Mouse (Mus musculus): ENCODE data around the gene Cers5. TPM values are rescaled to one million over a fixed set of nuclear protein-coding genes. Genes with fewer than 3 reads are reported as not detected.

Gene Cers5
- total RNA-seq, 2 experiments from 2014 or later, result 28.4 to 29.9 TPM

- Histone ChIP-seq H3K4me3 (peak overlapping the region; percentile 76), H3K27ac (peak overlapping the region; percentile 99)
- peak in 1 of 2 experiments; percentile 13 for DNase-seq (ENCODE audit: low spot score in 2 of 2)
- TF ChIP-seq CTCF (conservative IDR thresholded peaks at IDR 0.05), result no peak
Measured at GRCm38 (mm10) chr15:99718461-99719021, 54.1 kb downstream of the Cers5 start.

- H3K4me3 ChIP-seq, result peak within 1 kb of the TSS; percentile 76
- DNase-seq (ENCODE audit: low spot score in 2 of 2), result peak; percentile 73 to 77
- TF ChIP-seq CTCF (conservative IDR thresholded peaks at IDR 0.05), result no peak
- H3K27ac ChIP-seq, result peak within 1 kb of the TSS; percentile 99
Measured at GRCm38 (mm10) chr15:99717386-99718334, 55.0 kb downstream of the Cers5 start, which contains the start of gene Gpd1. Gene Gpd1 (plus strand): TSS chr15:99717515.

- TF ChIP-seq CTCF (conservative IDR thresholded peaks at IDR 0.05), result no peak
- DNase-seq (ENCODE audit: low spot score in 2 of 2), result peak; percentile 38 to 65
- Histone ChIP-seq H3K27ac (peak overlapping the region; percentile 99), H3K4me3 (no peak overlapping the region; the same call in 1 of the 2 replicates)
Measured at GRCm38 (mm10) chr15:99716814-99717213, 55.9 kb downstream of the Cers5 start.

- TF ChIP-seq CTCF (conservative IDR thresholded peaks at IDR 0.05), result no peak
- H3K4me3 ChIP-seq, result peak overlapping the region; percentile 15
- H3K27ac ChIP-seq, result peak overlapping the region; percentile 99
- peak; percentile 27 to 43 for DNase-seq (ENCODE audit: low spot score in 2 of 2)
Measured at GRCm38 (mm10) chr15:99715982-99716746, 56.5 kb downstream of the Cers5 start.

GRCm38 (mm10) chr15:99715361-99715865 lies 57.3 kb downstream of the Cers5 start:
- H3K27ac ChIP-seq, result peak overlapping the region; percentile 99
- peak; percentile 76 to 89 for DNase-seq (ENCODE audit: low spot score in 2 of 2)
- TF ChIP-seq CTCF (conservative IDR thresholded peaks at IDR 0.05), result no peak
- no peak overlapping the region for H3K4me3 ChIP-seq

GRCm38 (mm10) chr15:99714858-99715257 lies 57.8 kb downstream of the Cers5 start:
- Histone ChIP-seq H3K27ac (peak overlapping the region; percentile 99), H3K4me3 (no peak overlapping the region)
- DNase-seq (ENCODE audit: low spot score in 2 of 2), result peak; percentile 86 to 90
- TF ChIP-seq CTCF (conservative IDR thresholded peaks at IDR 0.05), result peak; percentile 94

- peak overlapping the region; percentile 99 for H3K27ac ChIP-seq
- peak in 1 of 2 experiments; percentile 9 for DNase-seq (ENCODE audit: low spot score in 2 of 2)
Measured at GRCm38 (mm10) chr15:99714206-99714605, 58.5 kb downstream of the Cers5 start.

GRCm38 (mm10) chr15:99713569-99713968 lies 59.1 kb downstream of the Cers5 start:
- peak; percentile 53 for TF ChIP-seq CTCF (conservative IDR thresholded peaks at IDR 0.05)
- Histone ChIP-seq H3K4me3 (no peak overlapping the region), H3K27ac (peak overlapping the region; percentile 99)
- peak in 1 of 2 experiments; percentile 11 for DNase-seq (ENCODE audit: low spot score in 2 of 2)

More at GRCm38 (mm10) chr15:99714206-99714605, 58.5 kb downstream of the Cers5 start:
- H3K4me3 ChIP-seq, result no peak overlapping the region
- no peak for TF ChIP-seq CTCF (conservative IDR thresholded peaks at IDR 0.05)

- TF ChIP-seq CTCF (conservative IDR thresholded peaks at IDR 0.05), result no peak
- Histone ChIP-seq H3K4me3 (no peak overlapping the region), H3K27ac (peak overlapping the region; percentile 99)
- no peak for DNase-seq (ENCODE audit: low spot score in 2 of 2)
Measured at GRCm38 (mm10) chr15:99712666-99713559, 59.8 kb downstream of the Cers5 start.

- no peak for TF ChIP-seq CTCF (conservative IDR thresholded peaks at IDR 0.05)
- Histone ChIP-seq H3K27ac (peak overlapping the region; percentile 99), H3K4me3 (no peak overlapping the region)
- DNase-seq (ENCODE audit: low spot score in 2 of 2), result no peak
Measured at GRCm38 (mm10) chr15:99711491-99711890, 61.2 kb downstream of the Cers5 start.
